Mouse (Mus musculus): ENCODE results near the gene Krt33b. TPM values are rescaled to one million over a fixed set of nuclear protein-coding genes. Genes with fewer than 3 reads are reported as not detected.

Gene Krt33b
- polyA plus RNA-seq (2012; rRNA removed), result not detected in 2 replicates

- 81% methylated on average over 6 of the region's 6 CpGs for WGBS
These were observed at the start of gene Krt33b for GRCm38 (mm10) chr11:100029768-100030167. Krt33b (minus strand) TSS chr11:100029868.

DNA sequence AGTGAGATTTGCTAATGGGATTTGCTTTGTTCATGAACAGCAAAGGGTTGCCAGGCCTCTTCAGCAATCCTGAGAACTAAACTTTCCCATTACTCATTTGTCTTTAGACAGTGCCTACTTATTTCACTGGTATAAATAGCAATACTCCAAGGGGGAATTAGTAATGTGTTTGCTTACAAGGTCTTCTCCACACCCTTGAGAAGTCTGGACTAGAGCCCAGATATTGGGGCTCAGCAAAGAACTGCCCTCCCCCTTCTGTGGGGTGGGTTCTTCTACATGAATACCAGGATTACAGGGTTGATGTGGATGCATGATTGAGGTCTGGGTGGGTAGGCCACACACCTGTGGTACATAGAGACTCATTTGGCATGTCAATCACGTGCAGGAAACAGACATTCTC lies 44.2 kb upstream of the Krt33b start:
- DNase-seq (ENCODE audit: low read depth, low spot score), result no peak
- 56% methylated on average over 1 of the region's 1 CpGs for WGBS

More at GRCm38 (mm10) chr11:100029768-100030167, at the start of gene Krt33b:
- no peak for DNase-seq (ENCODE audit: low read depth, low spot score)

DNA sequence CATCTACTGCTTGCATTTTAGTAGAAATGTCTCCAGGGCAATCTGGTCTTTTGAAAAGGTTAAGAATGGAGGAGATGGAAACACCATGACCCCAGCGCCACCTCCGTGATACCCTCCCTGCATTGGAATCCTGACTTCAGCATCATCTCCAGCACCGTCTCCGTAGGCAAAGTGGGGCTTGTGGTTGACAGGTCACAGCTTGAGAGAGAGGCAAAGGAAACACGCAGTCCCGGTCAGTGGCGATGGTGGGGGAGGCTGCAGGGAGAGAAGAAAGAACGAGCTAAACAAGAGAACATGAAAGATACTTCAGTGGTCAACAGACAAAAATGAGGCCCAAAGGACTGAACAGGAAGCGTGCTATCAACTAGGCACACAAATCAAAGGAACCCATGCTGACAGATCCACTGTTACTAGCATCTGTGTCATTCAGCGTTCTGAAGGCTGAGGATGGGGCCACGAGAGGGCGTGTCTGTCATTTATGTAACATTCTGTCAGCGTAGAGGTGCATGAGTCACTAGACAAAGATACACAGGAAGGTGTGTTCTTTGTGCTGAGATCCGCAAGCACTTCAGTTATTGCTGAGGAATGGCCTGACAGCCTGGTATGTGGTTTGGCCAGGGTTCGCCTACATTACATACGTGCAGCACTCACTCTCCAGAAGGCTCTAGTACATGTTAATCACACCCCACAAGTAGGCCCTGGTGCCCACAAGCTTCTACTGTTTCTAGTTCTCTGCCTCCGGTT lies 37.8 kb upstream of the Krt33b start:
- WGBS, result 52% methylated on average over 17 of the region's 17 CpGs
- DNase-seq (ENCODE audit: low read depth, low spot score), result peak; percentile 70

- WGBS, result 62% methylated on average over 12 of the region's 12 CpGs
- no peak for DNase-seq (ENCODE audit: low read depth, low spot score)
These were observed 36.8 kb upstream of the Krt33b start for GRCm38 (mm10) chr11:100066236-100067010.

GRCm38 (mm10) chr11:100058875-100059274 lies 29.2 kb upstream of the Krt33b start:
- WGBS, result 88% methylated on average over 8 of the region's 8 CpGs

GRCm38 (mm10) chr11:100055686-100056655 lies 26.3 kb upstream of the Krt33b start:
- 38% methylated on average over 9 of the region's 9 CpGs for WGBS

More at GRCm38 (mm10) chr11:100058875-100059274, 29.2 kb upstream of the Krt33b start:
- no peak for DNase-seq (ENCODE audit: low read depth, low spot score)

DNA sequence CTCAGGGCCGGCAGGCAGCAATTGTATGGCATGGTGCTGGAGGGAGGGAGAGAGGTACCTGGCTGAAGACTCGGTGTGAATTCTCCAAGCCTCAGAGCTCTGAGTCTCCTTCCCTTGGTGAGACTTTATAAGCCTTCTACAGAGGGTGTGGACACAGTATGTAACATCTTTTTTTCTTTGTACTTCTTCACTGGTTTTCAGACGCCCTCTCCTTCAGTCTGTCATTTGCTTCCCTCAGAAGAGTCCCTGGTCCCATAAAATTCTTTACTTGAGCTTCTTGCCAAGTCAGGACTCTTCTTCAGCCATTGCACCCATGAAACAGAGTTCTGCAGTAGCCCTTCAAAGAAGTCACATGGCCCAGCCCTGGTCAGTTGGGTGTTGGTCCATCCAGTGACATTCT lies 20.8 kb upstream of the Krt33b start, which contains the start of gene Krt31:
Krt31 (minus strand) TSS at position 101 of the 400 bp plus-strand sequence.
- 87% methylated on average over 3 of the region's 3 CpGs for WGBS

More at GRCm38 (mm10) chr11:100055686-100056655, 26.3 kb upstream of the Krt33b start:
- DNase-seq (ENCODE audit: low read depth, low spot score), result no peak

GRCm38 (mm10) chr11:100047193-100047592 lies 17.5 kb upstream of the Krt33b start:
- DNase-seq (ENCODE audit: low read depth, low spot score), result no peak
- WGBS, result 44% methylated on average over 2 of the region's 2 CpGs

More for the DNA sequence above, 20.8 kb upstream of the Krt33b start, which contains the start of gene Krt31:
- DNase-seq (ENCODE audit: low read depth, low spot score), result no peak

DNA sequence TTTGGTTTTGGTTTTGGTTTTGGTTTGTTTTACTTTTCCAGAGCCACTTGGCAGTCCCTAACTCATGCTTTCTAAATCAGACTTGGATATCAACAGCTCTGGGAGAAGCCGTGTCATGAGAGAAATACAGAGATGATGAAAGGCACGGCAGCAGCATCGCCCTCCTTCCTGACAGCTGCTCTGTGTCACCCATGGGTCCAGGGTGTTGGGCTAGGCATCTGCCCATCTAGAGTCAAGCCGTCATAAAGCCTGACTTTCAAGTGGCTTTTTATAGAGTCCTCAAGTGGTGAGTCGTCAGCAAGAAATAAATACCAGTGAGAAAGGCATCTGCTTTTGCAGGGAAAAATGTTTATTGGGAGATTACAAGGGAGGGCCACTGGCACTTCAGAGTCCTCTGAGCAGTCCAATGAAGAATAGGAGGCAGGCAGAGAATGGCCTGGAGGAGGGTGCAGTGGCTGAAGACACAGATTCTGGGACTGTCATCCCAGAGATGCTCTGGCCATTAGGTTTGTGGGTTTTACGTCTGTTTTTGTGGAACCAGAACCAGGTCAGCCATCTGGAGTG lies 16.7 kb upstream of the Krt33b start:
- DNase-seq (ENCODE audit: low read depth, low spot score), result no peak
- WGBS, result 31% methylated on average over 6 of the region's 6 CpGs

DNA sequence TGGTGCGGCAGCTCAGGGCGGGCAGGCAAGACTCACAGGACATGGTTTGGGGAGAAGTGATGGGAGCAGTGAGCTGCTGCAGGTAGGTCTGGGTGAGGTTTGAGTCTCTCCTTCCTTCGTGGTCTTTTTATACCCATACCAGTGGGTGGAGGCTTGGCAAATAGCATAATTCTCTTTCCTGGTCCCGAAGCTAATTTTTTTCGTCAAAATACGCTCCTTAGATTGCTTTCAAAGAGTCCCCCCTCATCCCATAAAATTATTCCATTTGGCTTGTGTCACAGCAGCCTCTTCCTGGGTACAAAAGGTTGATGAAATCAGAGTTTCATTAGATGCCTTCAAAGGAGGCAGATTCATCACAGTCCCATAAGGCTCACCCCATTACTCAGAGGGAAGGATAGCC lies 11.8 kb upstream of the Krt33b start, which contains the start of gene Krt34:
Krt34 (minus strand) TSS at position 101 of the 400 bp plus-strand sequence.
- WGBS, result 84% methylated on average over 6 of the region's 6 CpGs
- no peak for DNase-seq (ENCODE audit: low read depth, low spot score)

- no peak for DNase-seq (ENCODE audit: low read depth, low spot score)
- WGBS, result 63% methylated on average over 5 of the region's 5 CpGs
These were observed 8.2 kb downstream of the Krt33b start for GRCm38 (mm10) chr11:100021438-100021837.

GRCm38 (mm10) chr11:100019466-100019865 lies 10.2 kb downstream of the Krt33b start:
- WGBS, result 91% methylated on average over 1 of the region's 1 CpGs
- no peak for DNase-seq (ENCODE audit: low read depth, low spot score)

DNA sequence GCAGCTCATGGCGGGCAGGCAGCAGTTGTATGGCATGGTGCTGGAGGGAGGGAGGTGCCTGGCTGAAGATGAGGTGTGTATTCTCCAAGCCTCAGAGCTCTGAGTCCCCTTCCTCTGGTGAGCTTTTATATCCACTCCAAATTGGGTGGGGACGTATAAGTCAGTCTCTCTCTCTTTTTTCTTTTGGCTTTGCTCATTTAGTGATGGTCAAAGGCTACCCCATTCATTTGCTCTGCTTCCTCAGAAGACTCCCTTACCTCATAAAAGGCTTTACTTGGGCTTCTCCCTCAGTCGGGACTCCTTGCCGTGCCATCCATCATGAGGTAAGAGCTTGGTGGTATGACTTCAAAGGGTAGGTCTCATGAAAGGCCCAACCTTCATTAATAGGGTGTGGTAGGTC lies 13.6 kb downstream of the Krt33b start, which contains the start of gene Krt33a:
Krt33a (minus strand) TSS at position 101 of the 400 bp plus-strand sequence.
- no peak for DNase-seq (ENCODE audit: low read depth, low spot score)
- 67% methylated on average over 4 of the region's 4 CpGs for WGBS

DNA sequence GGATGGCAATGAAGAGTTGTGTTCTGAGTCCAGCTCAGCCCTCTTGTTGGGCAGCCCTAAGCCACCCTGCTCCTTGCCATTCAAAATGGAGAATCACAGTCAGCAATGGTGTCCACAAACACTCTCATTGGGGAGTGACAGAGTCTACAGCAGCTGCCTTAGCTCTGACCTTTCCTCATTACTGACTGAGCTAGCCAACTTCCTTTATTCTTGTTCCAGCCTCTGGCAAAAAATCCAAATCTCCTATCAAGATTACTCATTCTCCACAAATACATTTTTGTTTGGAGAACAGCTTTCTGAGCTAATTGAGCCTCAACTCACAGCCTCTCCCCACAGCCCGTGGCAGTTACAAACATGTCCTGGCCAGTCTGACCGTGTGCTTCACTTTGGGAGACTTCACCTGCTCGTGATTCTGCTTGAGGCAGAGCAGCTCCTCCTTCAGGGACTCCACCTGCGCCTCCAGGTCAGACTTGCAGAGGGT lies 15.9 kb downstream of the Krt33b start:
- 25% methylated on average over 4 of the region's 4 CpGs for WGBS
- DNase-seq (ENCODE audit: low read depth, low spot score), result no peak

GRCm38 (mm10) chr11:100010682-100011081 lies 19.0 kb downstream of the Krt33b start:
- no peak for DNase-seq (ENCODE audit: low read depth, low spot score)
- 81% methylated on average over 5 of the region's 5 CpGs for WGBS

GRCm38 (mm10) chr11:100008336-100008735 lies 21.3 kb downstream of the Krt33b start:
- WGBS, result 86% methylated on average over 5 of the region's 5 CpGs
- no peak for DNase-seq (ENCODE audit: low read depth, low spot score)

GRCm38 (mm10) chr11:100006624-100007023 lies 23.0 kb downstream of the Krt33b start:
- DNase-seq (ENCODE audit: low read depth, low spot score), result no peak
- WGBS, result 54% methylated on average over 3 of the region's 3 CpGs

GRCm38 (mm10) chr11:100005905-100006304 lies 23.8 kb downstream of the Krt33b start:
- DNase-seq (ENCODE audit: low read depth, low spot score), result no peak

DNA sequence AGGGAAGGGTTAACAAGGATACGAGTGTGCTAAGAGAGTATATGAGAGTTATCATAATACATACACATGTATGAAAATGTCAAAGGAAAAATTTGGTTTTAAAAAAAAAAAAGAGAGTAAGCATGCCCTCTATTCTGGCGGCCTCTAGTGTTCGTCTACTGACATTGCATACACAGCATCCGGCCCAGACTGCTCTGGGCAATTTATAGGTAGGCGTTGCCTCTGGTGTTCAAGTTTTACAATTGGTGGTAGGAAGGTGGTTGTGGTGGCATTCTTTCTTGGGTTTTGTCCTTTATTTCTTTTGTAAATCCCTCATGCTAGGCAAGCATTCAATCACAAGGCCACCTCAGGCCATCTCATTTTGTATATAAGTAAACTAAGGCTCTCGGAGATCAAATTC lies 24.8 kb downstream of the Krt33b start:
- 17% methylated on average over 6 of the region's 6 CpGs for WGBS
- peak; percentile 33 for DNase-seq (ENCODE audit: low read depth, low spot score)

More at GRCm38 (mm10) chr11:100005905-100006304, 23.8 kb downstream of the Krt33b start:
- WGBS, result 65% methylated on average over 8 of the region's 8 CpGs
